Mouse (Mus musculus) lung, postnatal 0 days (tissue): ENCODE results near the gene Arid5b. TPM values are rescaled to one million over a fixed set of nuclear protein-coding genes. Genes with fewer than 3 reads are reported as not detected.

Experiments used
- ATAC-seq: fragments of 200-750 bp; cut with Nextera tagmentation; 2 replicates; pipeline ENCODE4 v1.8.0; 2017; ENCODE audit warnings: moderate library complexity
- DNase-seq: peaks from one replicate; pipeline ENCODE4 v3.0.0-alpha.2; 2016; ENCODE audit warnings: low spot score
- H3K27ac ChIP-seq: fragments of 300-500 bp; sonication (generic); 2 replicates; pipeline ENCODE4 v1.5.1; 2014; ENCODE audit warnings: antibody characterized with exemption, mild to moderate bottlenecking, low read length, mixed read lengths
- H3K27me3 ChIP-seq: fragments of 300-500 bp; sonication (generic); replicated peaks from 2 replicates; pipeline ENCODE4 v1.6.1; 2014; ENCODE audit warnings: low read length, mixed read lengths; ENCODE audit not compliant: insufficient read depth
- H3K36me3 ChIP-seq: fragments of 300-500 bp; sonication (generic); 2 replicates; pipeline ENCODE4 v1.6.1; 2014; ENCODE audit warnings: low read length, mixed read lengths; ENCODE audit not compliant: insufficient read depth
- H3K4me1 ChIP-seq: fragments of 300-500 bp; sonication (generic); 2 replicates; pipeline ENCODE4 v1.6.1; 2014; ENCODE audit warnings: antibody characterized with exemption, low read depth, low read length, mixed read lengths; ENCODE audit not compliant: insufficient read depth
- H3K4me2 ChIP-seq: fragments of 300-500 bp; sonication (generic); replicated peaks from 2 replicates; pipeline ENCODE4 v1.6.1; 2014; ENCODE audit warnings: low read depth, mild to moderate bottlenecking, low read length, moderate library complexity, mixed read lengths
- H3K4me3 ChIP-seq: fragments of 300-500 bp; sonication (generic); 2 replicates; pipeline ENCODE4 v1.5.1; 2014; ENCODE audit warnings: low read depth, low read length
- H3K9ac ChIP-seq: fragments of 300-500 bp; sonication (generic); replicated peaks from 2 replicates; pipeline ENCODE4 v1.6.1; 2014; ENCODE audit warnings: low read depth, mild to moderate bottlenecking
- H3K9me3 ChIP-seq: fragments of 300-500 bp; sonication (generic); 2 replicates; pipeline ENCODE4 v1.6.1; 2016; ENCODE audit warnings: low read length, mixed read lengths
- CTCF ChIP-seq: IDR thresholded peaks from 2 replicates; pipeline ENCODE4 v1.5.1; 2016; ENCODE audit warnings: antibody characterized with exemption, mild to moderate bottlenecking
- EP300 ChIP-seq: IDR thresholded peaks from 2 replicates; pipeline ENCODE4 v1.6.1; 2016; ENCODE audit warnings: antibody characterized with exemption, mild to moderate bottlenecking, control low read depth
- WGBS: fragments of 180-500 bp; shearing (Covaris S2); extraction: QIAGEN DNeasy Blood & Tissue Kit; methylation state at CpG from one replicate; pipeline ENCODE4 v1.1.7; 2014; 5-methylcytosine and 5-hydroxymethylcytosine counted together
- polyA plus RNA-seq: library from polyadenylated mRNA; unstranded; fragments of >200 nt; fragmentation: Nextera tagmentation; extraction: Ambion mirVana; gene quantifications from 2 replicates; pipeline ENCODE4 v1.2.1, GENCODE M21; 2015

Gene Arid5b
- polyA plus RNA-seq, 1 experiment from 2014 or later: 42.8 TPM

- Histone ChIP-seq H3K4me2 (no peak overlapping the region), H3K4me1 (no peaks in the 10 kb centered on the region), H3K4me3 (no peak overlapping the region), H3K27me3 (no peaks in the 10 kb centered on the region), H3K9me3 (no peaks in the 10 kb centered on the region), H3K9ac (no peak overlapping the region), H3K27ac (no peak overlapping the region), H3K36me3 (peaks cover 10% of the 10 kb centered on the region; the same call in 1 of the 2 replicates)
- WGBS: 86% methylated on average over 7 of the region's 7 CpGs
- no peak for DNase-seq
- TF ChIP-seq CTCF: no peak
- ATAC-seq: no peak
Measured at GRCm38 (mm10) chr10:68183096-68183495, 95.4 kb downstream of the Arid5b start.

- H3K27ac ChIP-seq: no peak overlapping the region
- no peaks in the 10 kb centered on the region for H3K9me3 ChIP-seq
- 88% methylated on average over 6 of the region's 6 CpGs for WGBS
- TF ChIP-seq EP300 (no peak), CTCF (no peak)
- H3K4me1 ChIP-seq: no peaks in the 10 kb centered on the region
- H3K4me3 ChIP-seq: no peak overlapping the region
- DNase-seq (no peak), ATAC-seq (no peak)
- H3K4me2 ChIP-seq: no peak overlapping the region
- H3K36me3 ChIP-seq: peaks cover 10% of the 10 kb centered on the region; the same call in 1 of the 2 replicates
- no peaks in the 10 kb centered on the region for H3K27me3 ChIP-seq
- no peak overlapping the region for H3K9ac ChIP-seq
Measured at GRCm38 (mm10) chr10:68182266-68182665, 96.3 kb downstream of the Arid5b start.

- no peak overlapping the region for H3K27ac ChIP-seq
- no peaks in the 10 kb centered on the region for H3K9me3 ChIP-seq
- no peaks in the 10 kb centered on the region for H3K27me3 ChIP-seq
- no peaks in the 10 kb centered on the region for H3K4me1 ChIP-seq
- no peak overlapping the region for H3K4me3 ChIP-seq
- H3K9ac ChIP-seq: no peak overlapping the region
- TF ChIP-seq CTCF: no peak
- no peak for TF ChIP-seq EP300
- ATAC-seq (no peak), DNase-seq (no peak)
- WGBS: 94% methylated on average over 10 of the region's 10 CpGs
- H3K36me3 ChIP-seq: peaks cover 10% of the 10 kb centered on the region; the same call in 1 of the 2 replicates
- no peak overlapping the region for H3K4me2 ChIP-seq
Measured at GRCm38 (mm10) chr10:68181156-68181555, 97.4 kb downstream of the Arid5b start.

GRCm38 (mm10) chr10:68180721-68181120, 97.8 kb downstream of the Arid5b start:
- Histone ChIP-seq H3K36me3 (peaks cover 7% of the 10 kb centered on the region; the same call in 1 of the 2 replicates), H3K9ac (no peak overlapping the region), H3K27me3 (no peaks in the 10 kb centered on the region), H3K27ac (no peak overlapping the region), H3K4me3 (no peak overlapping the region), H3K9me3 (no peaks in the 10 kb centered on the region), H3K4me2 (no peak overlapping the region), H3K4me1 (no peaks in the 10 kb centered on the region)
- WGBS: 93% methylated on average over 7 of the region's 7 CpGs
- no peak for DNase-seq
- no peak for TF ChIP-seq CTCF
- ATAC-seq: no peak

- H3K27ac ChIP-seq: no peak overlapping the region
- WGBS: 79% methylated on average over 4 of the region's 4 CpGs
- DNase-seq (no peak), ATAC-seq (no peak)
- H3K9ac ChIP-seq: no peak overlapping the region
- no peak for TF ChIP-seq CTCF
- TF ChIP-seq EP300: no peak
- peaks cover 4% of the 10 kb centered on the region; the same call in 1 of the 2 replicates for H3K36me3 ChIP-seq
- H3K4me1 ChIP-seq: no peaks in the 10 kb centered on the region
- H3K4me3 ChIP-seq: no peak overlapping the region
- H3K4me2 ChIP-seq: no peak overlapping the region
- H3K9me3 ChIP-seq: no peaks in the 10 kb centered on the region
- no peaks in the 10 kb centered on the region for H3K27me3 ChIP-seq
Measured at GRCm38 (mm10) chr10:68180151-68180550, 98.4 kb downstream of the Arid5b start.

- H3K4me1 ChIP-seq: no peaks in the 10 kb centered on the region
- WGBS: 37% methylated on average over 5 of the region's 5 CpGs
- TF ChIP-seq CTCF (no peak), EP300 (no peak)
- no peak overlapping the region for H3K27ac ChIP-seq
- no peaks in the 10 kb centered on the region for H3K9me3 ChIP-seq
- no peak for ATAC-seq
- no peak overlapping the region for H3K4me3 ChIP-seq
- no peak overlapping the region for H3K4me2 ChIP-seq
- H3K9ac ChIP-seq: no peak overlapping the region
- H3K27me3 ChIP-seq: no peaks in the 10 kb centered on the region
- no peak for DNase-seq
- H3K36me3 ChIP-seq: no peaks in the 10 kb centered on the region
Measured at GRCm38 (mm10) chr10:68179741-68180140, 98.8 kb downstream of the Arid5b start.

- Histone ChIP-seq H3K36me3 (no peaks in the 10 kb centered on the region), H3K4me2 (no peak overlapping the region), H3K27ac (no peak overlapping the region), H3K9me3 (no peaks in the 10 kb centered on the region), H3K27me3 (no peaks in the 10 kb centered on the region), H3K9ac (no peak overlapping the region), H3K4me1 (no peaks in the 10 kb centered on the region), H3K4me3 (no peak overlapping the region)
- no peak for DNase-seq
- no peak for ATAC-seq
- no peak for TF ChIP-seq EP300
- no peak for TF ChIP-seq CTCF
- WGBS: 71% methylated on average over 4 of the region's 4 CpGs
Measured at GRCm38 (mm10) chr10:68179339-68179738, 99.2 kb downstream of the Arid5b start.
